Comparison of ENCODE assay signal across 28 mouse cellular contexts in genomic region chr1:20856924-20857902, GRCm38 (mm10). TPM values are rescaled to one million over a fixed set of nuclear protein-coding genes. Genes with fewer than 3 reads are reported as not detected.
DNase-seq lines count a peak whose midpoint lies in the region; ATAC-seq and TF ChIP-seq lines count a peak whose summit lies in the region.
"Had no signal": no experiment of that assay in that cellular context is flagged by ENCODE, and none has a peak within 500 bp of the region (broad histone marks: within the 10 kb centered on the region; RNA-seq: fewer than 3 reads in every experiment).

No protein-coding gene starts in this region.

- H3K36me3 ChIP-seq in intestine, postnatal 0 days (ENCODE audit: control insufficient read depth, insufficient read depth), result no peaks in the 10 kb centered on the region
- no peaks in the 10 kb centered on the region for H3K36me3 ChIP-seq in stomach, embryonic 15.5 days
- H3K36me3 ChIP-seq in forebrain, embryonic 15.5 days, result no peaks in the 10 kb centered on the region
- H3K36me3 ChIP-seq: embryonic facial prominence, embryonic 10.5 days; embryonic facial prominence, embryonic 13.5 days; forebrain, embryonic 12.5 days; heart, embryonic 12.5 days; heart, embryonic 15.5 days had no signal

- DNase-seq in heart, adult 11 months, result peak; percentile 2
- DNase-seq in heart, postnatal 4 days, result no peak
- DNase-seq in yolk sac, embryonic 10.5 days (ENCODE audit: low spot score), result no peak
- no peak for DNase-seq in lung, adult 2 months
- DNase-seq: adrenal gland, adult 8-10 months; adrenal gland, postnatal 25 days; cerebellum, adult 11-12 months; cerebellum, adult 8-10 months; cerebellum, postnatal 10 days; cerebellum, postnatal 36 days; embryo, embryonic 11 days; gastrocnemius, adult 2 months; gastrocnemius, postnatal 14 days; heart, adult 18-20 months; heart, postnatal 10 days; heart, postnatal 36 days had no signal

- H3K4me3 ChIP-seq in intestine, postnatal 0 days (ENCODE audit: low read depth, low read length), result no peak overlapping the region
- no peak overlapping the region for H3K4me3 ChIP-seq in stomach, embryonic 15.5 days (replicated peaks)
- no peak overlapping the region for H3K4me3 ChIP-seq in forebrain, embryonic 15.5 days
- H3K4me3 ChIP-seq in lung, adult 2 months (replicated peaks; ENCODE audit: extremely low read depth, low read depth, low read length), result no peak overlapping the region
- H3K4me3 ChIP-seq: embryonic facial prominence, embryonic 10.5 days; embryonic facial prominence, embryonic 13.5 days; erythroblast, embryonic 14.5 days; forebrain, embryonic 12.5 days; gastrocnemius, adult 2 months; heart, embryonic 12.5 days; heart, embryonic 15.5 days had no signal

- H3K27ac ChIP-seq in intestine, postnatal 0 days (ENCODE audit: low read depth, low read length), result no peak overlapping the region
- 0 out of 2 replicates have a peak overlapping the region, but pooled peaks have one; percentile 11 for H3K27ac ChIP-seq in stomach, embryonic 15.5 days
- no peak overlapping the region for H3K27ac ChIP-seq in forebrain, embryonic 15.5 days (replicated peaks)
- H3K27ac ChIP-seq: embryonic facial prominence, embryonic 10.5 days; embryonic facial prominence, embryonic 13.5 days; forebrain, embryonic 12.5 days; gastrocnemius, adult 2 months; heart, embryonic 15.5 days; hindbrain, embryonic 14.5 days had no signal

- H3K27me3 ChIP-seq in intestine, postnatal 0 days (replicated peaks; ENCODE audit: control insufficient read depth, insufficient read depth, low read length), result no peaks in the 10 kb centered on the region
- H3K27me3 ChIP-seq in stomach, embryonic 15.5 days (replicated peaks), result no peaks in the 10 kb centered on the region
- H3K27me3 ChIP-seq in forebrain, embryonic 15.5 days, result no peaks in the 10 kb centered on the region
- H3K27me3 ChIP-seq: embryonic facial prominence, embryonic 13.5 days; forebrain, embryonic 12.5 days; heart, embryonic 12.5 days; heart, embryonic 15.5 days had no signal

- 55% methylated on average over 7 of the region's 7 CpGs for WGBS in intestine, postnatal 0 days
- 74% methylated on average over 7 of the region's 7 CpGs for WGBS in stomach, embryonic 15.5 days
- WGBS in forebrain, embryonic 15.5 days, result 84% methylated on average over 7 of the region's 7 CpGs
- WGBS in lung, adult 2 months, result 84% methylated on average over 7 of the region's 7 CpGs

- no peaks in the 10 kb centered on the region for H3K4me1 ChIP-seq in intestine, postnatal 0 days (replicated peaks; ENCODE audit: control insufficient read depth, insufficient read depth, low read length)
- no peaks in the 10 kb centered on the region for H3K4me1 ChIP-seq in stomach, embryonic 15.5 days
- H3K4me1 ChIP-seq in forebrain, embryonic 15.5 days, result no peaks in the 10 kb centered on the region
- no peaks in the 10 kb centered on the region for H3K4me1 ChIP-seq in lung, adult 2 months (ENCODE audit: control insufficient read depth, insufficient read depth, low read length)
- H3K4me1 ChIP-seq: embryonic facial prominence, embryonic 10.5 days; embryonic facial prominence, embryonic 13.5 days; forebrain, embryonic 12.5 days; heart, embryonic 12.5 days; heart, embryonic 15.5 days had no signal

- no peak overlapping the region for H3K4me2 ChIP-seq in intestine, postnatal 0 days (replicated peaks; ENCODE audit: low read depth)
- no peak overlapping the region for H3K4me2 ChIP-seq in stomach, embryonic 15.5 days
- H3K4me2 ChIP-seq in forebrain, embryonic 15.5 days (replicated peaks), result no peak overlapping the region
- H3K4me2 ChIP-seq: embryonic facial prominence, embryonic 13.5 days; forebrain, embryonic 12.5 days; heart, embryonic 12.5 days; heart, embryonic 15.5 days; hindbrain, embryonic 14.5 days had no signal

- no peak for TF ChIP-seq CTCF in intestine, postnatal 0 days (IDR thresholded peaks at IDR 0.05; ENCODE audit: low read depth)
- no peak for TF ChIP-seq CTCF in lung, adult 2 months (IDR thresholded peaks at IDR 0.05; ENCODE audit: insufficient read depth, low read length)

- ATAC-seq in intestine, postnatal 0 days, result peak; percentile 85
- peak; percentile 68 for ATAC-seq in stomach, embryonic 15.5 days (ENCODE audit: insufficient read depth, low FRiP score, low read depth)
- ATAC-seq in forebrain, embryonic 15.5 days (replicated peaks), result no peak
- ATAC-seq: activated CD4-positive, CD25-positive, alpha-beta regulatory T cell, adult 4 months; forebrain, embryonic 16.5 days had no signal

- TF ChIP-seq POLR2A in lung, adult 2 months (IDR thresholded peaks at IDR 0.05; ENCODE audit: borderline replicate concordance, extremely low read depth, low read depth, low read length), result no peak

- no peaks in the 10 kb centered on the region for H3K9me3 ChIP-seq in intestine, postnatal 0 days (ENCODE audit: control insufficient read depth)
- H3K9me3 ChIP-seq in stomach, embryonic 15.5 days, result no peaks in the 10 kb centered on the region
- no peaks in the 10 kb centered on the region for H3K9me3 ChIP-seq in forebrain, embryonic 15.5 days
- H3K9me3 ChIP-seq: embryonic facial prominence, embryonic 10.5 days; embryonic facial prominence, embryonic 13.5 days had no signal

- no peak overlapping the region for H3K9ac ChIP-seq in intestine, postnatal 0 days (ENCODE audit: low read depth, low read length)
- no peak overlapping the region for H3K9ac ChIP-seq in stomach, embryonic 15.5 days
- no peak overlapping the region for H3K9ac ChIP-seq in forebrain, embryonic 15.5 days (replicated peaks)
- H3K9ac ChIP-seq: embryonic facial prominence, embryonic 13.5 days; forebrain, embryonic 12.5 days; heart, embryonic 12.5 days; heart, embryonic 15.5 days; hindbrain, embryonic 14.5 days had no signal

RNA-seq across cellular contexts. Expression of gene Paqr8, which starts 33.2 kb away (rescaled TPM):
- total RNA-seq in heart, postnatal 4 days (2021), result 1 to 10 TPM; 2.4 TPM
- polyA plus RNA-seq in intestine, postnatal 0 days (2015; fragmentation: Nextera tagmentation; extraction: Ambion mirVana), result 2.9 and 3.1 TPM in 2 replicates
- polyA plus RNA-seq in stomach, embryonic 15.5 days (2015; fragmentation: Nextera tagmentation; extraction: Ambion mirVana), result 9.3 and 10.7 TPM in 2 replicates
- 22.5 and 23.1 TPM in 2 replicates for polyA plus RNA-seq in forebrain, embryonic 15.5 days (2015; fragmentation: Nextera tagmentation; extraction: Ambion mirVana)
- polyA plus RNA-seq in lung, adult 2 months (2012; rRNA removed), result 42.6 and 47.2 TPM in 2 replicates

RNA-seq across cellular contexts. Expression of gene Mcm3, which starts 37.1 kb away (rescaled TPM):
- 10 to 100 TPM; 63.0 to 63.7 TPM for total RNA-seq in heart, postnatal 4 days (2021)
- 27.6 and 29.1 TPM in 2 replicates for polyA plus RNA-seq in intestine, postnatal 0 days (2015; fragmentation: Nextera tagmentation; extraction: Ambion mirVana)
- 116 and 120 TPM in 2 replicates for polyA plus RNA-seq in stomach, embryonic 15.5 days (2015; fragmentation: Nextera tagmentation; extraction: Ambion mirVana)
- polyA plus RNA-seq in forebrain, embryonic 15.5 days (2015; fragmentation: Nextera tagmentation; extraction: Ambion mirVana), result 51.8 and 59.7 TPM in 2 replicates
- 8.0 and 15.7 TPM in 2 replicates for polyA plus RNA-seq in lung, adult 2 months (2012; rRNA removed)
